Mouse (Mus musculus) common myeloid progenitor, adult 5-6 weeks (primary cell): ENCODE measurements around the gene Fbxl14. TPM values are rescaled to one million over a fixed set of nuclear protein-coding genes. Genes with fewer than 3 reads are reported as not detected.
"Not testable (repeated sequence)": the region's sequence is repeated elsewhere in the genome, so short reads cannot be mapped to it uniquely, and the experiment has no call there.

Experiments
- ATAC-seq: replicated peaks from 2 replicates; pipeline ENCODE4 v1.8.0; 2016; ENCODE audit warnings: low read depth, mild to moderate bottlenecking, moderate TSS enrichment, inconsistent platforms; ENCODE audit not compliant: poor library complexity, severe bottlenecking
- total RNA-seq: library from RNA; stranded (forward); fragments of 200-1000, 187-1606 nt; gene quantifications from 2 replicates; pipeline ENCODE4 v1.2.3, GENCODE M21; 2017

Fbxl14 gene
- 39.2 and 48.1 TPM in 2 replicates for total RNA-seq

GRCm38 (mm10) chr6:119479343-119479875 is at the start of gene Fbxl14:
Gene Fbxl14, plus strand, starts transcription at chr6:119479668.
- ATAC-seq, result no peak

- peak; percentile 91 for ATAC-seq
These were observed 49.0 kb upstream of the Fbxl14 start for GRCm38 (mm10) chr6:119430508-119430907.

- no peak for ATAC-seq
These were observed 47.6 kb upstream of the Fbxl14 start for GRCm38 (mm10) chr6:119431751-119432324.

- ATAC-seq, result no peak
These were observed 45.1 kb upstream of the Fbxl14 start for GRCm38 (mm10) chr6:119434394-119434793.

GRCm38 (mm10) chr6:119437894-119438761 is 41.3 kb upstream of the Fbxl14 start:
- ATAC-seq, result peak; percentile 85

- ATAC-seq, result not testable (repeated sequence)
These were observed 36.7 kb upstream of the Fbxl14 start for GRCm38 (mm10) chr6:119442729-119443128.

GRCm38 (mm10) chr6:119443742-119444645 is 35.5 kb upstream of the Fbxl14 start:
- peak; percentile 87 for ATAC-seq

GRCm38 (mm10) chr6:119445671-119446607 is 33.5 kb upstream of the Fbxl14 start:
- ATAC-seq, result no peak

- no peak for ATAC-seq
These were observed 31.0 kb upstream of the Fbxl14 start for GRCm38 (mm10) chr6:119448321-119449059.

GRCm38 (mm10) chr6:119449060-119449499 is 30.4 kb upstream of the Fbxl14 start:
- no peak for ATAC-seq

- peak; percentile 88 for ATAC-seq
These were observed 28.2 kb upstream of the Fbxl14 start for GRCm38 (mm10) chr6:119450965-119451943.

GRCm38 (mm10) chr6:119451981-119452499 is 27.4 kb upstream of the Fbxl14 start:
- ATAC-seq, result no peak

GRCm38 (mm10) chr6:119458166-119458565 is 21.3 kb upstream of the Fbxl14 start:
- no peak for ATAC-seq

- 0 out of 2 replicates have a peak, but pooled peaks have one; percentile 22 for ATAC-seq
These were observed 20.4 kb upstream of the Fbxl14 start for GRCm38 (mm10) chr6:119459041-119459440.

- ATAC-seq, result no peak
These were observed 19.1 kb upstream of the Fbxl14 start for GRCm38 (mm10) chr6:119460391-119460790.

GRCm38 (mm10) chr6:119466161-119466560 is 13.3 kb upstream of the Fbxl14 start:
- no peak for ATAC-seq
